Mouse (Mus musculus) neutrophil, adult 59 days (primary cell): ENCODE measurements around the gene Gm13057. TPM values are rescaled to one million over a fixed set of nuclear protein-coding genes. Genes with fewer than 3 reads are reported as not detected.

ENCODE experiments used
- total RNA-seq, 2 experiments: library from RNA; stranded (reverse); gene quantifications; 1 replicate in 1 of 2; 2 replicates in 1 of 2; pipeline ENCODE4 v1.2.4; 2023

The Gm13057 gene
- not detected for total RNA-seq

GRCm38 (mm10) chr4:143551400-143551799 lies at the start of gene Gm13057, which contains the start of gene BC080695:
Gene Gm13057 (plus strand): TSS chr4:143551709.
Gene BC080695 (plus strand): TSS chr4:143551700.

GRCm38 (mm10) chr4:143511043-143511442 lies 40.5 kb upstream of the Gm13057 start, which contains the start of gene Gm13043:
Gene Gm13043 (plus strand): TSS chr4:143511343.

GRCm38 (mm10) chr4:143535654-143536053 lies 15.9 kb upstream of the Gm13057 start, which contains the start of gene Gm13040:
Gene Gm13040 (plus strand): TSS chr4:143535954.

Other genes starting within 250 kb of the Gm13057 start
- not detected for gene Lrrc38, start 202.0 kb upstream of the Gm13057 start, total RNA-seq
- not detected for gene Pramel1, start 157.3 kb upstream of the Gm13057 start, total RNA-seq
- gene Pramef8, start 139.3 kb upstream of the Gm13057 start, total RNA-seq, result 10 to 100 TPM; 33.4 to 41.3 TPM
- gene Oog4, start 101.4 kb upstream of the Gm13057 start, total RNA-seq, result not detected
- not detected for gene Gm13043, start 40.4 kb upstream of the Gm13057 start, total RNA-seq
- not detected for gene Gm13040, start 15.8 kb upstream of the Gm13057 start, total RNA-seq
- gene BC080695, start within 50 bp of the Gm13057 start, total RNA-seq, result not detected
- not detected for gene Gm13083, start 63.3 kb downstream of the Gm13057 start, total RNA-seq
- not detected for gene Gm13088, start 105.5 kb downstream of the Gm13057 start, total RNA-seq
- gene Gm13089, start 151.0 kb downstream of the Gm13057 start, total RNA-seq, result not detected
- not detected for gene Gm13078, start 167.7 kb downstream of the Gm13057 start, total RNA-seq
- not detected for gene Gm13023, start 237.6 kb downstream of the Gm13057 start, total RNA-seq